Mouse (Mus musculus): ENCODE data around the gene Cdkn2b. TPM values are rescaled to one million over a fixed set of nuclear protein-coding genes. Genes with fewer than 3 reads are reported as not detected.

Gene Cdkn2b
- total RNA-seq, 2 experiments from 2014 or later = 0.16 to 0.35 TPM

- intact Hi-C loops (cut with DNase I; ENCODE audit: low total_unique reads) = no loop called here
Measured at GRCm38 (mm10) chr4:89294486-89295440, 16.1 kb downstream of the Cdkn2b start, which contains the start of gene Cdkn2a. Gene Cdkn2a, minus strand, starts transcription at chr4:89294653.

GRCm38 (mm10) chr4:89294091-89294485 is 16.8 kb downstream of the Cdkn2b start:
- intact Hi-C loops (cut with DNase I; ENCODE audit: low total_unique reads) = no loop called here
- DNase-seq = no peak

More at GRCm38 (mm10) chr4:89294486-89295440, 16.1 kb downstream of the Cdkn2b start, which contains the start of gene Cdkn2a:
- peak; percentile 59 for DNase-seq

- intact Hi-C loops (cut with DNase I; ENCODE audit: low total_unique reads) = no loop called here
- DNase-seq = no peak
Measured at GRCm38 (mm10) chr4:89293516-89293915, 17.3 kb downstream of the Cdkn2b start.

- intact Hi-C loops (cut with DNase I; ENCODE audit: low total_unique reads) = no loop called here
- no peak for DNase-seq
Measured at GRCm38 (mm10) chr4:89289028-89289427, 21.8 kb downstream of the Cdkn2b start.

- intact Hi-C loops (cut with DNase I; ENCODE audit: low total_unique reads) = no loop called here
Measured at GRCm38 (mm10) chr4:89286566-89286965, 24.3 kb downstream of the Cdkn2b start.

GRCm38 (mm10) chr4:89285688-89286087 is 25.2 kb downstream of the Cdkn2b start:
- DNase-seq = no peak
- intact Hi-C loops (cut with DNase I; ENCODE audit: low total_unique reads) = no loop called here

More at GRCm38 (mm10) chr4:89286566-89286965, 24.3 kb downstream of the Cdkn2b start:
- no peak for DNase-seq

GRCm38 (mm10) chr4:89282661-89283060 is 28.2 kb downstream of the Cdkn2b start:
- intact Hi-C loops (cut with DNase I; ENCODE audit: low total_unique reads) = no loop called here

GRCm38 (mm10) chr4:89282036-89282566 is 28.7 kb downstream of the Cdkn2b start:
- intact Hi-C loops (cut with DNase I; ENCODE audit: low total_unique reads) = no loop called here
- peak; percentile 23 for DNase-seq

More at GRCm38 (mm10) chr4:89282661-89283060, 28.2 kb downstream of the Cdkn2b start:
- no peak for DNase-seq

- intact Hi-C loops (cut with DNase I; ENCODE audit: low total_unique reads) = no loop called here
- DNase-seq = no peak
Measured at GRCm38 (mm10) chr4:89281236-89281635, 29.6 kb downstream of the Cdkn2b start.

- no peak for DNase-seq
- intact Hi-C loops (cut with DNase I; ENCODE audit: low total_unique reads) = no loop called here
Measured at GRCm38 (mm10) chr4:89279641-89280040, 31.2 kb downstream of the Cdkn2b start.

GRCm38 (mm10) chr4:89277381-89277940 is 33.4 kb downstream of the Cdkn2b start:
- DNase-seq = no peak
- intact Hi-C loops (cut with DNase I; ENCODE audit: low total_unique reads) = no loop called here

GRCm38 (mm10) chr4:89276669-89277219 is 34.1 kb downstream of the Cdkn2b start:
- no peak for DNase-seq
- intact Hi-C loops (cut with DNase I; ENCODE audit: low total_unique reads) = no loop called here

GRCm38 (mm10) chr4:89275811-89276584 is 34.8 kb downstream of the Cdkn2b start:
- intact Hi-C loops (cut with DNase I; ENCODE audit: low total_unique reads) = no loop called here
- no peak for DNase-seq

GRCm38 (mm10) chr4:89274829-89275548 is 35.9 kb downstream of the Cdkn2b start:
- intact Hi-C loops (cut with DNase I; ENCODE audit: low total_unique reads) = no loop called here
- no peak for DNase-seq

- intact Hi-C loops (cut with DNase I; ENCODE audit: low total_unique reads) = no loop called here
- DNase-seq = no peak
Measured at GRCm38 (mm10) chr4:89274006-89274405, 36.8 kb downstream of the Cdkn2b start.

- no peak for DNase-seq
- intact Hi-C loops (cut with DNase I; ENCODE audit: low total_unique reads) = no loop called here
Measured at GRCm38 (mm10) chr4:89273585-89273984, 37.3 kb downstream of the Cdkn2b start.

GRCm38 (mm10) chr4:89272961-89273540 is 37.8 kb downstream of the Cdkn2b start:
- intact Hi-C loops (cut with DNase I; ENCODE audit: low total_unique reads) = no loop called here

GRCm38 (mm10) chr4:89272101-89272718 is 38.6 kb downstream of the Cdkn2b start:
- intact Hi-C loops (cut with DNase I; ENCODE audit: low total_unique reads) = no loop called here
- DNase-seq = no peak

More at GRCm38 (mm10) chr4:89272961-89273540, 37.8 kb downstream of the Cdkn2b start:
- DNase-seq = no peak
